Mouse (Mus musculus): ENCODE measurements around the gene Serpine1.
A peak's percentile ranks its signal among the peaks of the same experiment; 100 is the strongest.

The Serpine1 gene

GRCm38 (mm10) chr5:137095135-137095534, 23.1 kb upstream of the Serpine1 start:
- no peak for DNase-seq

- DNase-seq, result no peak
Observed at GRCm38 (mm10) chr5:137093720-137094119, 21.7 kb upstream of the Serpine1 start.

GRCm38 (mm10) chr5:137091560-137091959, 19.5 kb upstream of the Serpine1 start:
- DNase-seq, result no peak

GRCm38 (mm10) chr5:137090870-137091269, 18.8 kb upstream of the Serpine1 start:
- no peak for DNase-seq

GRCm38 (mm10) chr5:137087410-137087809, 15.3 kb upstream of the Serpine1 start:
- no peak for DNase-seq

GRCm38 (mm10) chr5:137085731-137086130, 13.7 kb upstream of the Serpine1 start:
- no peak for DNase-seq

GRCm38 (mm10) chr5:137085021-137085420, 13.0 kb upstream of the Serpine1 start:
- DNase-seq, result no peak

- DNase-seq, result no peak
Observed at GRCm38 (mm10) chr5:137083051-137083450, 11.0 kb upstream of the Serpine1 start.

GRCm38 (mm10) chr5:137079849-137080248, 7.8 kb upstream of the Serpine1 start:
- DNase-seq, result no peak

GRCm38 (mm10) chr5:137078616-137079015, 6.5 kb upstream of the Serpine1 start:
- no peak for DNase-seq

GRCm38 (mm10) chr5:137078041-137078440, 6.0 kb upstream of the Serpine1 start:
- no peak for DNase-seq

- DNase-seq, result no peak
Observed at GRCm38 (mm10) chr5:137077187-137077586, 5.1 kb upstream of the Serpine1 start.

- peak; percentile 11 to 20 for DNase-seq
Observed at GRCm38 (mm10) chr5:137076191-137076930, 4.3 kb upstream of the Serpine1 start.

GRCm38 (mm10) chr5:137075726-137076125, 3.7 kb upstream of the Serpine1 start:
- no peak for DNase-seq

- DNase-seq, result no peak
Observed at GRCm38 (mm10) chr5:137074191-137074651, 2.2 kb upstream of the Serpine1 start.

- no peak for DNase-seq
Observed at GRCm38 (mm10) chr5:137073141-137073540, 1.1 kb upstream of the Serpine1 start.

GRCm38 (mm10) chr5:137070881-137071605, 1.0 kb downstream of the Serpine1 start:
- DNase-seq, result no peak

- DNase-seq, result no peak
Observed at GRCm38 (mm10) chr5:137068711-137069110, 3.4 kb downstream of the Serpine1 start.

GRCm38 (mm10) chr5:137065923-137066322, 6.1 kb downstream of the Serpine1 start:
- no peak for DNase-seq

- DNase-seq, result no peak
Observed at GRCm38 (mm10) chr5:137065454-137065853, 6.6 kb downstream of the Serpine1 start.

GRCm38 (mm10) chr5:137062601-137063000, 9.5 kb downstream of the Serpine1 start:
- no peak for DNase-seq

GRCm38 (mm10) chr5:137061809-137062481, 10.1 kb downstream of the Serpine1 start:
- peak; percentile 49 to 54 for DNase-seq

GRCm38 (mm10) chr5:137054873-137055272, 17.2 kb downstream of the Serpine1 start:
- DNase-seq, result no peak

GRCm38 (mm10) chr5:137054299-137054698, 17.8 kb downstream of the Serpine1 start:
- no peak for DNase-seq

All from B cell, adult 2 months (primary cell).